Mouse (Mus musculus) liver, embryonic 13.5 days (tissue): ENCODE data around the gene Arhgef17. TPM values are rescaled to one million over a fixed set of nuclear protein-coding genes. Genes with fewer than 3 reads are reported as not detected.
"Not testable (repeated sequence)": the region's sequence is repeated elsewhere in the genome, so short reads cannot be mapped to it uniquely, and the experiment has no call there.

Source experiments
- ATAC-seq: fragments of 200-750 bp; cut with Nextera tagmentation; 2 replicates; pipeline ENCODE4 v1.8.0; 2017; ENCODE audit warnings: low read depth, mild to moderate bottlenecking, moderate number of reproducible peaks, moderate library complexity
- DNase-seq: peaks from one replicate; pipeline ENCODE4 v3.0.0; 2022
- H3K27ac ChIP-seq: fragments of 300-500 bp; sonication (generic); 2 replicates; pipeline ENCODE4 v1.5.1; 2015; ENCODE audit warnings: moderate library complexity, mild to moderate bottlenecking, inconsistent platforms
- H3K27me3 ChIP-seq: fragments of 300-500 bp; sonication (generic); 2 replicates; pipeline ENCODE4 v1.6.1; 2015; ENCODE audit warnings: mild to moderate bottlenecking, inconsistent platforms
- H3K36me3 ChIP-seq: fragments of 300-500 bp; sonication (generic); 2 replicates; pipeline ENCODE4 v1.6.1; 2015; ENCODE audit warnings: mild to moderate bottlenecking, inconsistent platforms
- H3K4me1 ChIP-seq: fragments of 300-500 bp; sonication (generic); replicated peaks from 2 replicates; pipeline ENCODE4 v1.6.1; 2015; ENCODE audit warnings: inconsistent platforms
- H3K4me2 ChIP-seq: fragments of 300-500 bp; sonication (generic); 2 replicates; pipeline ENCODE4 v1.6.1; 2015; ENCODE audit warnings: inconsistent platforms, mild to moderate bottlenecking, moderate library complexity
- H3K4me3 ChIP-seq: fragments of 300-500 bp; sonication (generic); replicated peaks from 2 replicates; pipeline ENCODE4 v1.5.1; 2015; ENCODE audit warnings: mild to moderate bottlenecking, inconsistent platforms
- H3K9ac ChIP-seq: fragments of 300-500 bp; sonication (generic); 2 replicates; pipeline ENCODE4 v1.6.1; 2015; ENCODE audit warnings: mild to moderate bottlenecking, inconsistent platforms
- H3K9me3 ChIP-seq: fragments of 300-500 bp; sonication (generic); replicated peaks from 2 replicates; pipeline ENCODE4 v1.6.1; 2016; ENCODE audit warnings: inconsistent platforms
- WGBS: fragments of 180-500 bp; shearing (Covaris S2); methylation state at CpG from one replicate; pipeline ENCODE4 v1.1.7; 2015; ENCODE audit not compliant: insufficient replicate concordance; 5-methylcytosine and 5-hydroxymethylcytosine counted together
- polyA plus RNA-seq: library from polyadenylated mRNA; unstranded; fragments of >200 nt; fragmentation: Nextera tagmentation; extraction: Ambion mirVana; gene quantifications from 2 replicates; pipeline ENCODE4 v1.2.1, GENCODE M21; 2015

Gene Arhgef17
- polyA plus RNA-seq, 1 experiment from 2014 or later = 0.53 TPM

- H3K4me3 ChIP-seq = 0 out of 2 replicates have a peak overlapping the region, but pooled peaks have one; percentile 21
- 25% methylated on average over 5 of the region's 5 CpGs for WGBS
- DNase-seq (peak; percentile 41), ATAC-seq (peak; percentile 12; the same call in 1 of the 2 replicates)
- H3K9ac ChIP-seq = peak overlapping the region; percentile 53
- H3K36me3 ChIP-seq = peaks cover 89% of the 10 kb centered on the region
- no peaks in the 10 kb centered on the region for H3K27me3 ChIP-seq
- peaks cover 96% of the 10 kb centered on the region for H3K4me1 ChIP-seq
- peak overlapping the region; percentile 48 for H3K4me2 ChIP-seq
- peak overlapping the region; percentile 70 for H3K27ac ChIP-seq
- no peaks in the 10 kb centered on the region for H3K9me3 ChIP-seq
These were observed 75.9 kb downstream of the Arhgef17 start for GRCm38 (mm10) chr7:100855795-100856573.

- peak overlapping the region; percentile 53 for H3K9ac ChIP-seq
- H3K4me3 ChIP-seq = peak overlapping the region; percentile 21
- H3K9me3 ChIP-seq = no peaks in the 10 kb centered on the region
- H3K27ac ChIP-seq = peak overlapping the region; percentile 70
- 17% methylated on average over 4 of the region's 4 CpGs for WGBS
- peaks cover 93% of the 10 kb centered on the region for H3K36me3 ChIP-seq
- ATAC-seq (no peak), DNase-seq (no peak)
- H3K4me1 ChIP-seq = peaks cover 89% of the 10 kb centered on the region
- peak overlapping the region; percentile 48 for H3K4me2 ChIP-seq
- H3K27me3 ChIP-seq = no peaks in the 10 kb centered on the region
These were observed 76.6 kb downstream of the Arhgef17 start for GRCm38 (mm10) chr7:100855300-100855699.

DNA sequence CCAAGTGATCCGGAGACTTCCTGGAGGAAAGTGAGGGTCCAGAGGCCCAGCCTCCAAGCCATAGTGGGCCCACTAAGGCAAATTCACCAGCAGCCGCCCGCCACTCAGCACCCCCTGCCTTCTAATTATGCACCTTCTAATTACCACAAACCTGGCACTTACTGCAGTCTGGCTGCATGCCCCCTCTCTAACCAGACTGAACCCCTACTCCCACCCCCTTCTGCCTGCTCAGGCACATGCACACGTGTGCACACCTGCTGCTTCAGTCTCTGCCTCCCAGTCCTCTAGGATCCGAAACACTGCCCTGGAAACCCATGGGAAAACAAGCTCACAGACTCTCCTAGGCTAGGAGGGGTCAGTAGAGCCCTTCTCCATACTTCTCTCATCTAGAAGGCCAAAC lies 77.0 kb downstream of the Arhgef17 start:
- Histone ChIP-seq H3K9me3 (no peaks in the 10 kb centered on the region), H3K4me2 (peak overlapping the region; percentile 48), H3K4me3 (peak overlapping the region; percentile 21), H3K36me3 (peaks cover 95% of the 10 kb centered on the region), H3K27ac (peak overlapping the region; percentile 70), H3K4me1 (peaks cover 84% of the 10 kb centered on the region), H3K9ac (peak overlapping the region; percentile 53), H3K27me3 (no peaks in the 10 kb centered on the region)
- whole genome bisulfite sequencing = 43% methylated on average over 5 of the region's 5 CpGs
- DNase-seq (no peak), ATAC-seq (no peak)

- DNase-seq (no peak), ATAC-seq (no peak)
- H3K4me3 ChIP-seq = peak overlapping the region; percentile 21; the same call in 1 of the 2 replicates
- peaks cover 79% of the 10 kb centered on the region for H3K4me1 ChIP-seq
- peak overlapping the region; percentile 48 for H3K4me2 ChIP-seq
- 38% methylated on average over 6 of the region's 6 CpGs for WGBS
- H3K27ac ChIP-seq = peak overlapping the region; percentile 70
- no peaks in the 10 kb centered on the region for H3K9me3 ChIP-seq
- H3K36me3 ChIP-seq = peaks cover 95% of the 10 kb centered on the region
- no peaks in the 10 kb centered on the region for H3K27me3 ChIP-seq
- peak overlapping the region; percentile 53 for H3K9ac ChIP-seq
These were observed 77.6 kb downstream of the Arhgef17 start for GRCm38 (mm10) chr7:100854137-100854814.

DNA sequence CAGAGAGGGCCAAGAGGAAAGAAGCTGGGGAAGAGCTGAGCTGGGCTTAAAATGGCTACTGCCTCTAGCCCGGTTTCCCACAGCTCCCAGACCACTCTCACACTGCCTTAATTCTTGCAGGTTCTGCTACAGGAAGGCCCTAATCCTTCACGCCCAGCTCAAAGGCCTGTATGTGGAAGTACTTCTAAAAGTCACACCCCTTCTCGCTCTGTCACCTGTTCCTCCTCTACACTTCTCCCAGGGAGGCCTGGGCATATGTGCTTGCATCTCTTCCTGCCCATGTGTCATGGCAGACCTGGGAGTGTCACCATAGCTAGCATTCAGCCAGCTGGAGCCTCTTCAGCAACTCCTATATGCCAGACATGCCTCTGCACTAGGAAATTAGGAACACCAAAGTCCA lies 78.5 kb downstream of the Arhgef17 start:
- Histone ChIP-seq H3K4me2 (no peak overlapping the region; the same call in 1 of the 2 replicates), H3K27me3 (no peaks in the 10 kb centered on the region), H3K9me3 (no peaks in the 10 kb centered on the region), H3K4me1 (peaks cover 79% of the 10 kb centered on the region), H3K9ac (peak overlapping the region; percentile 53; the same call in 1 of the 2 replicates), H3K36me3 (peaks cover 95% of the 10 kb centered on the region), H3K27ac (peak overlapping the region; percentile 70), H3K4me3 (no peak overlapping the region)
- DNase-seq = no peak
- 52% methylated on average over 3 of the region's 3 CpGs for whole genome bisulfite sequencing
- no peak for ATAC-seq

- Histone ChIP-seq H3K27me3 (no peaks in the 10 kb centered on the region), H3K9ac (no peak overlapping the region), H3K36me3 (peaks cover 95% of the 10 kb centered on the region), H3K4me2 (no peak overlapping the region), H3K4me1 (peaks cover 78% of the 10 kb centered on the region), H3K27ac (peak overlapping the region; percentile 70; the same call in 1 of the 2 replicates), H3K9me3 (no peaks in the 10 kb centered on the region), H3K4me3 (no peak overlapping the region)
- DNase-seq (no peak), ATAC-seq (no peak)
- WGBS = 78% methylated on average over 9 of the region's 9 CpGs
These were observed 80.2 kb downstream of the Arhgef17 start for GRCm38 (mm10) chr7:100851481-100852356.

DNA sequence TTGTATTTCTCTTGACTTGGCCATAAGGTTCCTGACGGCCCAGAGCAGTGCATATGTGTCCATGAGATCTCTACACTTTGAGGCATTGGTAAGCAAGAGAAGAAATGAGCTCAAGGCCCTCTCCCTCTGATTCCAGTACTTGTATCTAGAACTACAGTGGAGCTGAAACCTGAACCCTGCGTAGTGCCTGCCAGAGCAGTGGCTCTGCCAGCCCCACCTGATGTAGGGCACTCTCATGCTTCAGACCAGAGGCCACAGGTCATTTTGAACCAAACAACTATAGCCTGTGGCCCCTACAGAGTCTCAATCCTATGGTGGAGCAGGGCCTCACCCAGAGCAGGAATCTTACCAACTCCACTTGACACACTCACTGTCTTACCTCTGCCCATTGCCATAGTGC lies 82.4 kb downstream of the Arhgef17 start:
- Histone ChIP-seq H3K4me1 (peaks cover 78% of the 10 kb centered on the region), H3K9ac (no peak overlapping the region), H3K4me3 (no peak overlapping the region), H3K36me3 (peaks cover 86% of the 10 kb centered on the region), H3K9me3 (no peaks in the 10 kb centered on the region), H3K27ac (peak overlapping the region; percentile 99; the same call in 1 of the 2 replicates), H3K4me2 (no peak overlapping the region), H3K27me3 (no peaks in the 10 kb centered on the region)
- ATAC-seq = no peak
- DNase-seq = no peak
- WGBS = 87% methylated on average over 2 of the region's 2 CpGs

- H3K27me3 ChIP-seq = no peaks in the 10 kb centered on the region
- DNase-seq (peak; percentile 55), ATAC-seq (no peak)
- peaks cover 78% of the 10 kb centered on the region for H3K36me3 ChIP-seq
- H3K4me3 ChIP-seq = no peak overlapping the region
- H3K4me2 ChIP-seq = no peak overlapping the region
- H3K9me3 ChIP-seq = no peaks in the 10 kb centered on the region
- peaks cover 78% of the 10 kb centered on the region for H3K4me1 ChIP-seq
- WGBS = 52% methylated on average over 6 of the region's 6 CpGs
- no peak overlapping the region for H3K9ac ChIP-seq
- peak overlapping the region; percentile 99; the same call in 1 of the 2 replicates for H3K27ac ChIP-seq
These were observed 83.2 kb downstream of the Arhgef17 start for GRCm38 (mm10) chr7:100848744-100849143.

DNA sequence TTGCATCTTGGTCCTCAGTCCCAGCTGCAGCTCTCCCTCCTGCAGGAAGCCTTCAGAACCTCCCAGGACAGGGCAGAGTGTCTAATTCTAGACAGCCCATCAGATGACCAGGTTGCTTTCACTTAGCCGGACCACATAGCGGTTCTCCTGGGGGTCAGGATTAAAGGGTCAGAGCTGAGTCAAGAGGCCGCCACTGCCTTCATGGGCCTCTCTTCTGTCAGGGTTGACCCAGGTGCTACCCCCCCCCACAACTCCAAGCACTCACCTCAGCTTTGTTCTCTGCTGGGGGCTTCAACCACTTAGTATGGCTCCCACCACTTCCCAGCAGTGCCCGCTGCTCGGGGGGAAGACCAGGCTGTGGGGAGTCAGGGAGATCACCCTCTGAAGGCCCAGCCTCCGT lies 84.8 kb downstream of the Arhgef17 start:
- H3K36me3 ChIP-seq = peaks cover 73% of the 10 kb centered on the region
- no peak overlapping the region for H3K4me2 ChIP-seq
- H3K9ac ChIP-seq = peak overlapping the region; percentile 72; the same call in 1 of the 2 replicates
- H3K27me3 ChIP-seq = no peaks in the 10 kb centered on the region
- ATAC-seq (no peak), DNase-seq (no peak)
- no peaks in the 10 kb centered on the region for H3K9me3 ChIP-seq
- H3K4me3 ChIP-seq = no peak overlapping the region
- WGBS = 84% methylated on average over 6 of the region's 6 CpGs
- H3K27ac ChIP-seq = peak overlapping the region; percentile 99
- peaks cover 74% of the 10 kb centered on the region for H3K4me1 ChIP-seq

DNA sequence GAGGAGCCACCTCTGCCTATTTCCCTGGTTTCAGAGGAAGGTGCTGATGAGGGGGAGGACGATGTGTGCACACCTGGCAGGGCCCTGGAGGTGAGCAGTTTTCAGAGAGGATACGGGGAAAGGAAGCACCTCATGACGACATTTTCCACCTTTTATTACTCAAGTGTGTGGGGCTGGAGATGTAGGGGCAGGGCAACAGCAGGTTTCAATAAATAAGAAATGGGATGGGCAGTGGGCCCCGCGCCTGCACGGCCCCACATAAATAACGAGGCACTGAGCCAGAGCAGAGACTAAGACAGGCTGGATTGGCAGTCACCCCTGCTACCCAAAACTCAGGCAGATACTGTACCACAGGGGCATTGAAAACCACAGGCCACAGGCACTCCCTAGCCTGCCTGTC lies 85.9 kb downstream of the Arhgef17 start:
- not testable (repeated sequence) for ATAC-seq, H3K4me3 ChIP-seq, H3K27me3 ChIP-seq, H3K9me3 ChIP-seq, DNase-seq, H3K4me2 ChIP-seq
- H3K4me1 ChIP-seq = peaks cover 76% of the 10 kb centered on the region
- peak overlapping the region; percentile 99 for H3K27ac ChIP-seq
- 79% methylated on average over 7 of the region's 7 CpGs for WGBS
- H3K36me3 ChIP-seq = peaks cover 68% of the 10 kb centered on the region
- H3K9ac ChIP-seq = peak overlapping the region; percentile 72
